Mouse (Mus musculus) E14TG2a.4 (cell line): ENCODE data around the gene Ankrd60.

ENCODE experiments used
- H3K27me3 ChIP-seq: 2 replicates; pipeline ENCODE4 v1.6.1; 2014; ENCODE audit warnings: low read length, control low read depth; ENCODE audit not compliant: insufficient read depth
- H3K36me3 ChIP-seq: 2 replicates; pipeline ENCODE4 v1.6.1; 2014; ENCODE audit warnings: low read length, control low read depth; ENCODE audit not compliant: insufficient read depth
- H3K4me1 ChIP-seq: replicated peaks from 2 replicates; pipeline ENCODE4 v1.6.1; 2014; ENCODE audit warnings: low read depth, low read length, control low read depth
- H3K4me3 ChIP-seq: replicated peaks from 2 replicates; pipeline ENCODE4 v1.5.1; 2014; ENCODE audit warnings: mild to moderate bottlenecking, low read length
- H3K9me3 ChIP-seq: 2 replicates; pipeline ENCODE4 v1.6.1; 2014; ENCODE audit warnings: low read length, control low read depth
- CTCF ChIP-seq: conservative IDR thresholded peaks from 2 replicates; pipeline ENCODE4 v1.5.1; 2014; ENCODE audit warnings: low read length
- NANOG ChIP-seq: IDR thresholded peaks from 2 replicates; pipeline ENCODE4 v1.6.1; 2014; ENCODE audit warnings: borderline replicate concordance, low read length, mixed read lengths
- POU5F1 ChIP-seq: IDR thresholded peaks from 2 replicates; pipeline ENCODE4 v1.6.1; 2014; ENCODE audit warnings: low read length, borderline replicate concordance

Gene Ankrd60

DNA sequence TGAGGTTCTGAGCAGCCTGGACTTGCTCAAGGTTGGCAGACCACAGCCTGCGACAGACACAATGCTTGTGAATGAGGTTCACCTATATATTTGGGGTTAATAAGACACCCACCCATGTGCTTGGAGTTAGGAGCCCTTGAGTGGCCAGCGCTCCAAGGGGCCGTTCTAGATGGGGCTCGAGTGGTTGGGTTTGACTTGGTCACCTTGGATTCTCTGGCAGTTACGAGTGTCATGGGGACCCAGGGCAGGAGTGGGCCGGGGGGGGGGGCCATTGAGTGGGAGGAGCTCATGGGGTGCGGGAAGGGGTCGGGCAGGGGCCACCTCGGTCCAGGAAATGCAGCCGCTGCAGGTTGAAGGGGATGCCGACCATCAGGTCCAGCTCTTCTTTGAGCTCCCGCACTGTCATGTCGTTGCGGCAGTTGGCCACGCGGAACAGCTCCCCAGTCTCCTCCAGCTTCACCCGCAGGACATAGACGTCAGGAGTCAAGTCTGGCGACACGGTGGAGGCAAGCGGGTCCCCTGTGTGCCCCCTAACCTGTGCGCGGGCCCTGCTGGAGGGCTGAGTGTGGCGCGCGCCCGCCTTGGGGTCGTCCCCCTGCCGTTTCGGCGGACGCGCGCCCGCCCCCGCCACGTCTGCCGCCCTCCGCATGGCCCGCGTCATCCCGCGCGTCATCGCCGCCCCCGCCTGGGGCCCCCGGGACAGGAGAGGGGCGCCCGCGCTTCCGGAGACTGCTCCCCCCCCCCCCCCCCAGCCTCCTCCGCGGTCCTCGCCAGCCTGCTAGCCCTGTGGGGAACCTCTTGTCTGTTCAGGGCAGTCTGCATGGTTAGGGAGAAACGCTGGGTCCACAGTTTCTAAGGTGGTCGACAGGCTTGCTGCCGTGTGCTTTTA lies at the start of gene Ankrd60:
Gene Ankrd60, minus strand, starts transcription at position 697 of the 889 bp plus-strand sequence.
- H3K27me3 ChIP-seq, result peaks cover 46% of the 10 kb centered on the region
- TF ChIP-seq CTCF (no peak), NANOG (no peak), POU5F1 (no peak)
- H3K9me3 ChIP-seq, result no peaks in the 10 kb centered on the region

DNA sequence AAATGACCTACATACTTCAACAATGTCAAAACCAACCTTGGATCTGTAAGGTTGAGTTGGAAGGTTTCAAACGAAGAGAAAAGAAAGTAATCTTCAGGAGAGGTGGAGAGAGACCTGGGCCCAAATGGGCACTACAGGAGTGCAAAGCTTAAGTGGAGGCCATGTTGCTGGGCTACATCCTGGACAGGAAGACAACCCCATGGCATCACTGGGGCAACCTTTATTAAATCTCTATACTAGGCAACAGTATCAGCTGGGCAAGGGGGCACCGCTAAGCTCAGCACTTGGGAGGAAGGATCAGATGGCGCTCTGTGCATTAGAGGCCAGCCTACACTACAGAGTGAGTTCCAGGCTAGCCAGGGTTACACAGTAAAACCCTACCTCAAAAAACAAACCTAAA lies 47.6 kb upstream of the Ankrd60 start:
- no peaks in the 10 kb centered on the region for H3K9me3 ChIP-seq
- no peaks in the 10 kb centered on the region for H3K27me3 ChIP-seq
- TF ChIP-seq NANOG (no peak), POU5F1 (no peak), CTCF (0 out of 2 replicates have a peak, but pooled peaks have one; percentile 1)
- no peak overlapping the region for H3K4me3 ChIP-seq
- no peaks in the 10 kb centered on the region for H3K36me3 ChIP-seq
- H3K4me1 ChIP-seq, result no peaks in the 10 kb centered on the region

More for the DNA sequence above, at the start of gene Ankrd60:
- Histone ChIP-seq H3K4me1 (peaks cover 10% of the 10 kb centered on the region), H3K4me3 (peak within 1 kb of the TSS; percentile 77), H3K36me3 (no peaks in the 10 kb centered on the region)

GRCm38 (mm10) chr2:173624667-173625066 lies 46.5 kb upstream of the Ankrd60 start:
- Histone ChIP-seq H3K4me3 (no peak overlapping the region), H3K27me3 (no peaks in the 10 kb centered on the region), H3K4me1 (0 out of 2 replicates have a peak, but pooled peaks cover 2% of the 10 kb centered on the region), H3K36me3 (no peaks in the 10 kb centered on the region), H3K9me3 (no peaks in the 10 kb centered on the region)
- TF ChIP-seq POU5F1 (no peak), NANOG (no peak), CTCF (no peak)

GRCm38 (mm10) chr2:173622173-173622601 lies 44.0 kb upstream of the Ankrd60 start:
- Histone ChIP-seq H3K36me3 (no peaks in the 10 kb centered on the region), H3K4me3 (no peak overlapping the region), H3K9me3 (no peaks in the 10 kb centered on the region), H3K4me1 (0 out of 2 replicates have a peak, but pooled peaks cover 2% of the 10 kb centered on the region), H3K27me3 (no peaks in the 10 kb centered on the region)
- TF ChIP-seq CTCF (no peak), NANOG (no peak), POU5F1 (no peak)

- Histone ChIP-seq H3K4me3 (no peak overlapping the region), H3K36me3 (no peaks in the 10 kb centered on the region), H3K4me1 (0 out of 2 replicates have a peak, but pooled peaks cover 2% of the 10 kb centered on the region), H3K9me3 (no peaks in the 10 kb centered on the region), H3K27me3 (no peaks in the 10 kb centered on the region)
- peak; percentile 19 for TF ChIP-seq CTCF
- TF ChIP-seq NANOG, result no peak
- TF ChIP-seq POU5F1, result no peak
Observed at GRCm38 (mm10) chr2:173620645-173621044, 42.5 kb upstream of the Ankrd60 start.

DNA sequence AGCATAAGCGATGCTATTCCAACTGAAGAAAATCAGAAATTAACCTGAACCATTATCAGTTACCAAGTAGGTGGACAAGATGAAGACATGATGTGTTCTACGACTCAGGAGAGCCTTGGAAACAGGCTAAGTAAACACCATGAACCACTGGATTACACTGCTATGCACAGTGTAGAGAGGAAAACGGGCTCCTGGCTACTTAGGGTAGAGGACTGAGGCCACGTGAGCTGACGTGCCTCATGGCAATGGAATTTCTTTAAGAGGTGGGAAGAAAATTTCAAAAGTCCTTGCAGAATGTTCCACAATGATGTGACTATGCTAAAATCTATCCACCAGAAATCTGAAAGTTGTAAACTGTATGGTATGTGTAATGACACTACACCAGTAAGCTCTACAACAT lies 41.0 kb upstream of the Ankrd60 start:
- Histone ChIP-seq H3K36me3 (peaks cover 10% of the 10 kb centered on the region; the same call in 1 of the 2 replicates), H3K9me3 (no peaks in the 10 kb centered on the region), H3K27me3 (no peaks in the 10 kb centered on the region), H3K4me1 (0 out of 2 replicates have a peak, but pooled peaks cover 2% of the 10 kb centered on the region), H3K4me3 (no peak overlapping the region)
- TF ChIP-seq NANOG (no peak), POU5F1 (no peak), CTCF (no peak)

GRCm38 (mm10) chr2:173616156-173616555 lies 38.0 kb upstream of the Ankrd60 start:
- Histone ChIP-seq H3K9me3 (no peaks in the 10 kb centered on the region), H3K4me3 (no peak overlapping the region), H3K4me1 (peaks cover 7% of the 10 kb centered on the region), H3K36me3 (peaks cover 10% of the 10 kb centered on the region; the same call in 1 of the 2 replicates), H3K27me3 (no peaks in the 10 kb centered on the region)
- TF ChIP-seq POU5F1, result no peak
- no peak for TF ChIP-seq CTCF
- no peak for TF ChIP-seq NANOG

- H3K4me3 ChIP-seq, result no peak overlapping the region
- H3K4me1 ChIP-seq, result peaks cover 14% of the 10 kb centered on the region
- no peak for TF ChIP-seq NANOG
- no peak for TF ChIP-seq POU5F1
- TF ChIP-seq CTCF, result no peak
Observed at GRCm38 (mm10) chr2:173615378-173616081, 37.4 kb upstream of the Ankrd60 start.

More at GRCm38 (mm10) chr2:173615378-173616081, 37.4 kb upstream of the Ankrd60 start:
- peaks cover 11% of the 10 kb centered on the region for H3K36me3 ChIP-seq
- H3K9me3 ChIP-seq, result no peaks in the 10 kb centered on the region
- no peaks in the 10 kb centered on the region for H3K27me3 ChIP-seq
